Mouse (Mus musculus): Measurements from ENCODE around the gene Cdkn1a. TPM values are rescaled to one million over a fixed set of nuclear protein-coding genes. Genes with fewer than 3 reads are reported as not detected.
"Not testable (repeated sequence)": the region's sequence is repeated elsewhere in the genome, so short reads cannot be mapped to it uniquely, and the experiment has no call there.

Cdkn1a gene
- polyA plus RNA-seq, 1 experiment = 37.7 TPM

DNA sequence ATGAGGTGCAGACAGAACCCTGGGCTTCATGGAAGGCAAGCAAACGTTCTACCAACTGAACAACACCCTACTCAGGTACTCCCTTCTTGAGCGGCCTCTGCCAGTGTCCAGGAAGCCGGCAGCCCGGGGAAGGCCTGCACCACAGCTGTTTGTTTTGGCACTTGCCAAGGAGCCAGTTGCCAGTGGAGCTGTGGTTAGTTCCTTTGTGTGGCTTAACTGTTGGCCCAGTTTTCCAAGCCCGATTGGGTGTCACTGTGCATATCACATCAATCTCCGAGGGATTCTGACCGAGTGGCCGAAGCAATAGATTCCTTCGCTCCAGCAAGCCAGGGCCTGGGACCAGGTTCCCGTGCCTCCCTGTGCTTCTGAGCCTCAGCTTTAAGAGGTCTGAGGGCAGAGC, 32.8 kb upstream of the Cdkn1a start:
- no peak for DNase-seq (ENCODE audit: extremely low spot score in 1 of 2, low spot score in 1 of 2)

DNA sequence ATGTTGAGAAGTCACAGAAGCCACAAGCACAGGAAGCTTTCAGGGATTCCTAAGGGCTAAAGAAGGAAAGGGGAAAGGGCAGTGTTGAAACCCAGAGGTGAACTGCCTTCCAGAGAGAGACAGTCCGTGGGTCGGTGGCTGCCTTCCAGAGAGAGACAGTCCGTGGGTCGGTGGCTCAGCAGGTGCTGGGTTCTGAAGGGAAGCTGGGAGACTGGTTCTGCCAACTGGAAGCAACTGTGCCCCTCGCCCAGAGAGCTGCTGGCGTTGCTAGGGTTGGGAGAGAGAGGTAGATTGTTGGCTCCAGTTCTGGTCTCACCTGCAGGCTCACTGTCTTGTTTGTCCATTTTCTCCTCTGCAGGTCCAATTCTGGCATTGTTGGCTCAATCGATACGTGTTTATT, 32.3 kb upstream of the Cdkn1a start:
- no peak for DNase-seq (ENCODE audit: extremely low spot score in 1 of 2, low spot score in 1 of 2)

DNA sequence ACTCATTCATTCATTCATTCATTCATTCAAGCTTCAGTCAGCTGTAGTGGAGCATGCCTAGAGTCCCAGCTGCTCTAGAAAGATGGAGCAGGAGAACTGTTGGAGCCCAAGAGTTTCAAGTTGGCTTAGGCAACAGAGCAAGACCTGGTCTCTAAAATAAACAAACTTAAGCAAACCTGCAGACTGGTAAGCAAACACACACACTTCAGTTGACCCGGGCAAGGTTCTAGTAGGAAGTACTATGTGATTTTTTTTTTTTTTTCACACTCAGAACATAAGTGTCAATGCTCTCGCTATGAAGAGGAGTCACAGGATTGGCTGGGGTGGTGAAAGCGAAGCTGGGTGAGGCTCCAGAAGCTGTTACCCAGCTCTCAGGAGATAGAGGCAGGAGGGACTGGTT, 31.2 kb upstream of the Cdkn1a start:
- DNase-seq (ENCODE audit: extremely low spot score in 1 of 2, low spot score in 1 of 2) = no peak

DNA sequence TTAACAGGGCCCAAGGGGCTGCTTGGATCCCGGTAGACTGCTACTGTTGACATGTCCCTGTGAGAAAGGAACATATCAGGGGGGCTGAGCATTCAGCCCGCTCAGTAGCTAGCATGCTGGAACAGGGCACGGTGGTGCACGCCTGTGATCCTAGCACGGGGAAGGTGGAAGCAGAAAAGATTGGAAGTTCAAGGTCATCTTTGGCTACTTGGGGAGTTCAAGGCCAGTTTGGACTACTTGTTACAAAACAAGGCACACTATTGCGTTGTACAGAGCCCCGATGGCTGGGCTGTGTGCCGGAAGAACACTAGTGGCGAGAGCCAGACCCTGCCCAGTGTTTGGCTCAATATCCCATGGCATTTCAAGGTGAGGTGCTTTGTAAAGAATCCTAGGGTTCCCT, 29.8 kb upstream of the Cdkn1a start:
- no peak for DNase-seq (ENCODE audit: extremely low spot score in 1 of 2, low spot score in 1 of 2)

DNA sequence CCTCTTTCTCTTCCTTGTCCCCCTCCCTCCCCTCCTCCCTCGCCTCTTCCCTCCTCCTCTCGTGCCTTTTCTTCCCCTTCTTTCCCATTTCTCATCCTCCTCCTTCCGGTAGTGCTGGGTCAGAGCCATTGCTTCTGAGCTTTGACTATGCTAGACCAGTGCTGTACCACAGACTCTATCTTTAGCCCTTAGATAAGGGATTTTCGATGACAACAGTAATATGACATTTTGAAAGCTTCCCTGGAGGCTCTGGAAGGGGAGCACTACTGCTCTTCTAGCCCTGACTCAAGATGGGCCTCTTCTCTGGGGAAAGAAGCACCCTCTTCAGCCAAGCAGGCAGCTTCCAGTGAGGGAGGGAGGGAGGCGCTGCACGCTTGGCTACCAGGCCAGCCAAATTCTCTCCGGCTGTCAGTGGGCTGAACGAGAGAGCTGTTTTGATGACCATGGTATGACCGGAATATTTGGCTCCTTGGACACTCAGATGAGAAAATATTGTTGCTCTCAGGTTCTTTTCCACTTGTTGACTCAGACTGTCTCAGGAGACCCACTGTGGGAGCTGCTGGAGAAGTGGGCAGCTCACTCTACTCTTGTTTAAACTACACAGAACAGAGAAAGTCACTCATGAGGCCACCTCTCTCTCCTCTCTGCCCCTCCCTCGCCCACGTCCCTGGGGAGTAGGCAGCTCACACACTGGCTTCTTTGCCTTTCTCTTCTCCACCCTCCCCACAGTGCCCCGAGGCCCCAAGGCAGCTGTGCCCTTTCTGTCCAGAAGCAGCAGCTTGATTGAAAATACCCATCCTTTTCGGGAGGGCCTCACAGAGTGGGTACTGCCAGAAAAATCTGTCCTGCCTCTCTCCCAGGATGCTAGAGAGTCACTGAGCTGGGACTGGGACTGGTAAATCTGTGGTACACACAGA, 28.4 kb upstream of the Cdkn1a start:
- DNase-seq (ENCODE audit: extremely low spot score in 1 of 2, low spot score in 1 of 2) = no peak

DNA sequence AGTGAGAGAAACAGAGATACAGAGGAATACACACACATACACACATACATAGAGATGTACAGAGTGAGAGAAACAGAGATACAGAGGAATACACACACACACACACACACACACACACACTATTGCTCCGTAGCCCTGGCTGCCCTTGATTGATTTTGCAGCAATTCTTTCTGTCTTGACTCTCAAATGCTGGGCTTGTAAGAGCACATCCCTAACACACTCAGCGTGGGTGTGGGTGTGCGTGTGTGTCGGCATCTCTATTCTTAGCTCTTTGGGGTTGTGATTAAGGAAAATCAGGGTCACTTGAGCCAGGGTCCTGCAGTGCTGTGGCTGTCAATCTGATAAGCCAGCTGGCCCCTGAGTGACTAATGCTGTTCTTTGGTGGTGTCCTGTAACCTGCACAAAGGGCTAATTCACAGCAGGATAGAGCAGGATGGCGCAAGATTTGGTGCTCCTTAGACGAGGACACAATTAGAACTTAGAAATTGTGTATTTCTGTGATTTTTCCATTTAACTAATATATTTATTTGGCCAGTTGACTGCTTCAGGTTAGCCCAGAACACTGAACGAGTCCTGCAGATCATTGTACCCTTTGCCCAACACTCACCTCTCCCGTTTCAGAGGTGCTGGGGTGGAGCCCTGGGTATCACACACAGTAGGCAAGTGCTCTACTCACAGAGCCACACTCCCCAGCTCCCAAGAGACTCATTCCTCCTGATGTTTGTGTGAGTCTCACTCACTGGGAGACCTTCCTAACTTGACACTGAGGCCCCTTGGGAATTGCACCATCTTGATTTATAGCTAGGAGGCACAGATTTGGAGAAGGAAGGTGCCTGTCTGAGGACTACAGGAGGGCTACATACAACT, 27.4 kb upstream of the Cdkn1a start:
- DNase-seq (ENCODE audit: extremely low spot score in 1 of 2, low spot score in 1 of 2) = no peak

DNA sequence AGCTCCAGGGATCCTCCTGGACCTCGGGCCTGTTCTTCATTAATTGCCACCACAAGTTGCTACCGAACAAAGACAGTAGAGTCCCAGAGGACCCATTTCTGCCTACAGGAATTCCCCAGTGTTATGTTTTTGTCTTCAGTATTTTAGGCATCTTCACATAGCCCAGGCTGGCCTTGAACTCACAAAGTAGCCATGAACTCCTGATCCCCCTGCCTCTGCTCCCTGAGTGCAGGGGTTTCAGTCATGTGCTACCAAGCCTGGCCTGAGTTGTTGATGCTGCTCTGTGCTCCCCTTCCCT, 26.8 kb upstream of the Cdkn1a start:
- DNase-seq (ENCODE audit: extremely low spot score in 1 of 2, low spot score in 1 of 2) = no peak

DNA sequence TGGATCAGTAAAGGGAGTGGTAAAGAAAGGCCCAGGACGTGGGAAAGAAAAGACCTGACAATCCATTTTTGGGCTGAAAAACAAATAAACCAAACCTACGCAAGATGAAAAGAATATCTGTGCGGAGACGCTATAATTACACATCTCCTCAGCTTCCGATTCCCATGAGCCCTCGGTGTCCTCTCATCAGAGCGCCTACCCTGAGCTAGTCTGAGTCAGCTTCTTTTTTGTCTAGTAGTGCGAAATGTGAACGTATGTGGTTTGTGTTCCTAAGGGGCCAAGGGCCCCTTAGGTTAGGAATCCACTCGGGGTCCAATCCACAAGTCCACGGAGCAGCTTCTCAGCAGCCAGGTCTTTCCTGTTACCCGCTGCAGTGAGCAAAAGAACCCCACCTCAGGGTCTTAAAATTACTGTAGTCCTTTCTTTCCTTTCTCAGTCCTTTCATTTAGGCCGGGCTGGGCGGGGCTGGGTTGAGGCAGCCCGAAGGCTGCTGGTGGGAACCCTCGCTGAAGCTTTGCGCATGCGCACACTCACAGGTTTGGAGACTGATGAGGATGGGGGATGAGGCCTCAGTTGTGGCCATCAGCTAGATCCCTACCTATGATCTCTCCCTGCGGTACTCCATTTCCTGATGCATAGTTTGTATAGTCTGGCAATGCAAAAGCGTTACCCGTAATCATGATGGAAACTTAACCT, 25.4 kb upstream of the Cdkn1a start:
- no peak for DNase-seq (ENCODE audit: extremely low spot score in 1 of 2, low spot score in 1 of 2)

DNA sequence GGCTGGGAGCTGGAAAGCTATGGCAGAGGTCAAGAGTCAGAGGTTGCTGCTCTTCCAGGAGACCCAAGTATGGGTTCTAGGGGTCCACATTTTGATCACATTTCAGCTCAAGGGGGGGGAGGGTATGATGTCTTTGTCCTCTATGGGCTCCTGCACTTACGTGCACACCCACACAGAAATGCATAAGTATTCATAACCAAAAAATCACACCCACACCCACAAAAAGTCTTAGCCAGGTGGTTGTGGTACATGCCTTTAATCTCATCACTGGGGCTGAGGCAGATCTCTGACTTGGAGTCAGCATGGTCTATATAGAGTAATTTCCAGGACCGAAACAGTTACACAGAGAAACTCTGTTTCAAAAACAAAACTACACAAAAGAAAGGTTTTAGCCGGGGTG, 24.8 kb upstream of the Cdkn1a start:
- DNase-seq (ENCODE audit: extremely low spot score in 1 of 2, low spot score in 1 of 2) = no peak

DNA sequence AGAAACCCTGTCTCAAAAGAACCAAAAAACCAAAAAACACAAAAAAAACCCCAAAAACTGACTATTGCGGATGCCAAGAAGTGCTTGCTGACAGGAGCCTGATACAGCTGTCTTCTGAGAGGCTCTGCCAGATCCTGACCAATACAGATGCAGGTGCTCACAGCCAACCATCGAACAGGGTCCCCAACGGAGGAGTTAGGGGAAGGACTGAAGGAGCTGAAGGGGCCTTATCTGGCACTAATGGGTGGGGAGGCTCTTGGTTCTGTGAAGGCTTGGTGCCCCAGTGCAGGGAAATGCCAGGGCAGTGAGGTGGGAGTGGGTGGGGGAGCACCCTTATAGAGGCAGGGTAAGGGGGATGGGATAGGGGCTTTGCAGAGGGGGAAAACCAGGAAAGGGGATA, 23.4 kb upstream of the Cdkn1a start:
- DNase-seq (ENCODE audit: extremely low spot score in 1 of 2, low spot score in 1 of 2) = not testable (repeated sequence)

DNA sequence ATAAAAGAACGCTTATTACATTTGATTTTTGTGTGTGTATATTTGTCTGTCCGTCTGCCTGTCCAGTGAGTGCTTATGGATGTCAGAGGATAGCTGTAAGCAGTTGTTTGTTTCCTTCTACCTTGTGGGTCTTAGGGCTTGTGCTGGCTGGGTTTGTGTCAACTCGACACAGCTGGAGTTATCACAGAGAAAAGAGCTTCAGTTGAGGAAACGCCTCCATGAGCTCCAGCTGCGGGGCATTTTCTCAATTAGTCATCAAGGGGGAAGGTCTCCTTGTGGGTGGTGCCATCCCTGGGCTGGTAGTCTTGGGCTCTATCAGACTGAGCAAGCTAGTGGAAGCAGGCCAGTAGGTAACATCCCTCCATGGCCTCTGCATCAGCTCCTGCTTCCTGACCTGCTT, 22.9 kb upstream of the Cdkn1a start:
- DNase-seq (ENCODE audit: extremely low spot score in 1 of 2, low spot score in 1 of 2) = no peak

DNA sequence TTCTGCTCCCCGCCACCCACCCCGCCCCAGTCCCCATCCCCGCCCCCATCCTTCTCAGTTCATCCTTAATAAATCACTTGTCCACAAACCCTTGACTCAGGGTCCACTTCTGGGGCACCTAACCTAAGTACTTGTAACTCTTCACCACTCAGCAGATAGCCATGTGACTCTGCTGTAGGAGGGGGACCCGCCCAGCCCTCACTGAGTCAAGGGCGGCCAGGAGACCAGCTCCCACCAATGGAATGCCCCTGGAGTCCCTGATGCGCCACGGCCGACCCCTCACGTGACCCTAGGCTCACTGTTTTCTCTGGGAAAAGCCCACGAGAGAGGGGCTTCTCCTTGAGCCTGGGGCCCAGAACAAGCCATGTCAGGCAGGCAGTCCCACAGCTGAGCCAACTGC, 21.7 kb upstream of the Cdkn1a start:
- DNase-seq (ENCODE audit: extremely low spot score in 1 of 2, low spot score in 1 of 2) = no peak

DNA sequence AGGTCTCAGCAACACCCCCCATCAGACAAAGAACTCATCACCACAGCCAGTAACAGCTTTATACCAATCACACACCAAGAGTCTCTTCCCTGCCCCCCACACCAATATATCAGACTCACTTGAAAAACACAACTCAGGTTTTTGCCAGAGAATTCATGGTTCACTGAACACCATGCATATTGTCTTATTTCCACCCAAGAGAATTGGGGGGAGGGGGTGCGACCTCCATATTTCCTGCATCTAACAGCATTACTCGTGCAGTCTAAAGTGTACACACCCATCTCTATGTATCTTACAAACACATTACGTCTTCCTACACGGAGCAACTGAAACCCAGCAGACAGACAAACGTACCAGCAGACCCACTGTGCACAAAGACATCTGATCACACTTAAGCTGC, 19.0 kb upstream of the Cdkn1a start:
- DNase-seq (ENCODE audit: extremely low spot score in 1 of 2, low spot score in 1 of 2) = no peak

DNA sequence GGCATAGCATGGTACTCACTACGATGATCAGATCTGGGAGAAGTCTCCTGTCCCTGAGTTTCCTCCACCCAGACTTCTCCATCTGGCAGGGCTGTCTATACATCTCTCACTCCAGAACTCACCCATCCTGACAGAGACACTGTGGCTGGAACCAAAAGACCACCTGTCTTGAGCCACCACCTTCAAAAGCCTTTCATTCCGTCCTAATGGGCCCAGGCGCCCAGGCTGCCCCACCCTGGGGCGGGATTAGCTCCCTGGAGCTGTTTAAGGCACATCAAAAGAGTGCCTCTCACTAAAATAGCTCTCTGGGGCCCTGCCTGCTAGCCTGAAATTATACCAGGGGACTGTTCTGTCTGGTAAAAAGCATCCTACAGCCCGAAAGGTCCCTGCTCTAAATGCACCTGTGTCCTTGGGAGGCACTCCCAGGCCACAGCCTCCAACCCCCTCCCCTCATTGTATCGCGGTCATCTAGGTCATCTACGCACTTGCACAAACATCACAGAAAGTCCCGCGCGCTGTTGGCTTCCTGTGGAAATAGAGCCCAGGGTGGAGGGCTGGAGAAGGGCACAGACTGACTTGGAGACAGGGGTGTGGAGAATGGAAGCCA, 18.0 kb upstream of the Cdkn1a start:
- no peak for DNase-seq (ENCODE audit: extremely low spot score in 1 of 2, low spot score in 1 of 2)

DNA sequence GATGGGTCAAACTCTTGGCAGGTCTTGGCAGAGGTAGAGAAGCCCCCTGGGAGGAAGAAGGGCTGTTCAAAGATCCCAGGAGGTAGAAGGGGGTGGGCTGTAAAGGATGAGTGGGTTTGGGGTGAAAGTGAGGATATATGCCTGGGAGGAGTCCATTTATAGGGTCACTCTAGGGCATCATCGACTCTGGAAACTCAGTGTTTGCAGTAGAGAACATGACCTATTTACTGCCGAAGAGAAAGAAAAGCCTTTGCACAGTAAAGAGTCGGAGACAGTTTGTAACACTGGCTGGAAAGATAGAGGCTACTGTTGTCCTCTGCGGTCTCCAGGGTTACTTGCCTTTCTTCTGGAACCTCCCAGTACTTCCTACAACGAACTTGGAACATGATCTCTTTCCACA, 17.5 kb upstream of the Cdkn1a start:
- no peak for DNase-seq (ENCODE audit: extremely low spot score in 1 of 2, low spot score in 1 of 2)

DNA sequence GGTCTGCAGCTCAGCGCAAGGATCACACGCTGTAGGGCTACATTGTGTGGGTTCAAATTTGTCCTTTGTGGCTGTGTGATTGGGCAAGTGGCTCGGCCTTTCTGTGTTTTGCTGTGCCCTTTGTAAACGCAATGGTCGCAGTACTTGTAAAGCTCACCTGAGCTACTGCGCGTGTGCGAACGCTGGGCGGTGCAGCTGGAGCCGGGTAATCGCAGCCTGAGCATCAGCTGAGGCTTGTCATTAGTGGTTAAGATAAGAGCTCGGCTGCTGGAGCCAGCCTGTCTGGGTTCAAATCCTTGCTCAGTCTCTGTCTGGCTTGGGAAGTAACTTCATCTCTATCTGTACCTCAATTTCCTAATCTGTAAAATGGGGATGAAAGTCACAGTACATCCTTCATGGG, 16.7 kb upstream of the Cdkn1a start:
- no peak for DNase-seq (ENCODE audit: extremely low spot score in 1 of 2, low spot score in 1 of 2)

DNA sequence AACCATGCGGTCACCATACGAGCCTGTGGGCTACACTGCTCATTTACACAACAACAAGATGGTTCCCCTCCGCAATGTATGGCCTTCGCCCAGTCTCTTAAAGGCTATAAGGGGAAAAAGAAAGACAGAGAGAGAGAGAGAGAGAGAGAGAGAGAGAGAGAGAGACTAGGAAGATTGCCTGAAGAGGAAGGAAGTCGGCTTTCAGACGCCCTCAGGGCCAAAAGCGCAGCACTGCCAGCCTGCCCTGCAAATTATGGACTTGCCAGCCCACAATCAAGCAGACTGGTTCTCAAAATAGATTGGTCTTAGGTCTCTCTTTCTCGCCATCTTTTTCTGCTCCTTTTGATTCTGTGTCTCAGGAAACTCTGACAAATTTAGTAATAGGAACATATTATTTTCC, 14.5 kb upstream of the Cdkn1a start:
- no peak for DNase-seq (ENCODE audit: extremely low spot score in 1 of 2, low spot score in 1 of 2)

DNA sequence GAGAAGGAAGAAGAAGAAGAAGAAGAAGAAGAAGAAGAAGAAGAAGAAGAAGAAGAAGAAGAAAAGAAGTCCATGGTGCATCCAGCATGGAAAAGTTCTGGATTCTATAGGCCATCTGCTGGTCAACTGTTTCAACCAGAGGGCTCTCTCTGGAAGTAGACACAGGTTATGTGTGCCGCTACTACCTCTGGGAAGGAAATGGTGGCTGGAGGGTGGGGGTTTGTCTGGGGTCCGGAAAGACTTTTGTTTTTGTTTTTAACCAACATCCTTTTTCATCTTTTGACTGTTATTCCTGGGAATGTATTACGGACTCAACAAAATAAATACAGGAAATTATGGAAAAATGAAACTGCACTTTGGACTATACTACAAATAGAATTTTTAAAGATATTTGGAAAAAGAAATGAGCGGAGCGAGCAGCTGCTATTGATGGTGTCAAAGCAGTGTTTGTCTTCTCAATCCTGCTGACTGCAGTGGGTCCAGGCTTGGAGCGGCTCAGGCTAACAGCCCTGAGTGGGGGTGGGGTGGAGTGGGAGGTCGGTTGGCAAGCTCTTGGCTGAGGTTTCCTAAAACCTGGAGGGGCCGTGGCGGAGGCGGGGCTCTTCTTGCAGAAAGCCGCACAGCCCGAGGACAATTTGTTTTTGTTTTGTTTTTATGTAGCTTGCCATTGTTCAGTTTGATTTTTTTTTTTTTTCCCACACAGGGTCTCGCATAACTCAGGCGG, 12.8 kb upstream of the Cdkn1a start:
- peak in 1 of 2 experiments; percentile 66 for DNase-seq (ENCODE audit: extremely low spot score in 1 of 2, low spot score in 1 of 2)

DNA sequence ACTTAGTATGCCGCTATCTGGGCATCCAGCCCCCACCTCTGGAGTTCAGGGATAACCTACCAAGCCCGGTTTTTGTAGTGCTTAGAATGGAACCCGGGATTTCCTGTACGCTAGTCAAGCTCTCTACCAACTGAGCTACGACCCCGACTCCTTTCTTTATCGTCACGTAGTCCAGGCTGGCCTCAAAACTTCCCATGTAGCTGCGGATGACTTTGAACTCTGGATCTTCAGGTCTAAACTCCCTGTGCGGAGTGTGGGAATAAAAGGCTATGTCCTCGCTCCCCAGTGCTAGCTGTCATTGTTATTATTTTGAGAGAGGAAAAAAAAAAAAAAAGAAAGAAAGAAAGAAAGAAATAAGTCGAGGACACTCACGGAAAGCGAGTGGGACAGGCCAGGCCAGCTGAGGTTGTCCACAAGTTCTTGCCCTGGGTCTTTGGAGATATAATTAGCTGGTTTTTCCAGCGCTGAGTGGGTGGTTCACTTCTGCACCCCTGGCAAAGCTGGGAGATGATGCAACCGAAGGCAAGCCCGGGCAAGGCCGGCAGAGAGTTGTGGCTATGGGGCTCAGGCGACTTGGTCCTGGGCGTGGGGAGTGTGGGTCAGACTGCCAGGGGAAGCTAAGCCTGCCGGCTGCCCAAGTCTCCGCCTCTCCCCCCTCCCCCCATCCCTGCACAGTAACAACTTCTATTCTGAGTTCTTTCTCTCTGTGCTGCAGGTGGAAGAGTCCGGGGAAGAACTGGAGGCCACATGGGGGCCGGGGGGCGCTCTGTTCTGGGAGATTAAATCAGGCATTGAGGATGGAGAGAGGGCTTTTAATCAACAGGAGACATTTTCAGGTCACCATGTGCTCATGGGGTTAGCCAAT, 12.0 kb upstream of the Cdkn1a start:
- DNase-seq (ENCODE audit: extremely low spot score in 1 of 2, low spot score in 1 of 2) = no peak
